Mouse (Mus musculus): ENCODE results near the gene Mgea5. TPM values are rescaled to one million over a fixed set of nuclear protein-coding genes. Genes with fewer than 3 reads are reported as not detected.
A peak's percentile ranks its signal among the peaks of the same experiment; 100 is the strongest.

Gene Mgea5
- total RNA-seq, 2 experiments from 2014 or later: 82.8 to 89.2 TPM

DNA sequence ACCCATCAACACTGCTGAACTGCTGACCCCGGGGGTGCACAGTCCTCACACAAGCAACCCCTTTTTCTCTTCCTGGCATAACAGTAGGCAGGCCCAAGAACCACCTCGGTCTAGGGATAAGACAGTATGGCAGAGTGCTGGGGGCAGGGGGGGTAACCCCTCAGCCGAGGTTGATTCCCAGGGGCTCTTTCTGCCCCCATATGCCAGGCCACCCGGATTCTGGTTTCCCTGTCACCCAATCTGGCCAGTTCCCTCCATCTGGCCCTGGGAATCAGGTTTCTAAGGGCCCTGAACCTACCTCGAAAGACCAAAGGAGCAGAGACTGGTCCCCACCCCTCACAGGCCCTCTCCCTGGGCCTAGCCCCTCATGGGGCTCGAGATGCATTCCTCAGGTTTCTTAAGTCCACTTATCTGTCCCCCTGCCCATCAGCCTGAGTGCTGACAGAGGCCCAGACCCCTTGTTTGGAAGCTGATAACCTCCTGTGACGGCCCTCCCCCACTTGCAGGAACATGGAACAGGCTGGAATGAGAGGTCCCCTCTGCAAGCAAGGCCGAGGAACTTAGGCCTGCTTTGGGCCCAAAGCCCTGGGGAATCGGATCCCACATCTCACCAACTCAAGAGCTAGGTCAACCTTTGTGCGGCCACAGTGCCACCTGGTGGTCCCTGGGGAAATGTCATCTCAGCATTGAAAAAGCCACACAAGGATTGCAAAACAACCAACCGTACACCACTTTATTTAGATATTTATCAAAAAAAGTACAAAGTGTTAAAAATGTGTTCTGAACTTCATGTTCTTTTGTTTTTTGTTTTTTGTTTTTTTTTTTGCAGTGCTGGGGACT, 36.4 kb downstream of the Mgea5 start:
- peak; percentile 90 for DNase-seq

DNA sequence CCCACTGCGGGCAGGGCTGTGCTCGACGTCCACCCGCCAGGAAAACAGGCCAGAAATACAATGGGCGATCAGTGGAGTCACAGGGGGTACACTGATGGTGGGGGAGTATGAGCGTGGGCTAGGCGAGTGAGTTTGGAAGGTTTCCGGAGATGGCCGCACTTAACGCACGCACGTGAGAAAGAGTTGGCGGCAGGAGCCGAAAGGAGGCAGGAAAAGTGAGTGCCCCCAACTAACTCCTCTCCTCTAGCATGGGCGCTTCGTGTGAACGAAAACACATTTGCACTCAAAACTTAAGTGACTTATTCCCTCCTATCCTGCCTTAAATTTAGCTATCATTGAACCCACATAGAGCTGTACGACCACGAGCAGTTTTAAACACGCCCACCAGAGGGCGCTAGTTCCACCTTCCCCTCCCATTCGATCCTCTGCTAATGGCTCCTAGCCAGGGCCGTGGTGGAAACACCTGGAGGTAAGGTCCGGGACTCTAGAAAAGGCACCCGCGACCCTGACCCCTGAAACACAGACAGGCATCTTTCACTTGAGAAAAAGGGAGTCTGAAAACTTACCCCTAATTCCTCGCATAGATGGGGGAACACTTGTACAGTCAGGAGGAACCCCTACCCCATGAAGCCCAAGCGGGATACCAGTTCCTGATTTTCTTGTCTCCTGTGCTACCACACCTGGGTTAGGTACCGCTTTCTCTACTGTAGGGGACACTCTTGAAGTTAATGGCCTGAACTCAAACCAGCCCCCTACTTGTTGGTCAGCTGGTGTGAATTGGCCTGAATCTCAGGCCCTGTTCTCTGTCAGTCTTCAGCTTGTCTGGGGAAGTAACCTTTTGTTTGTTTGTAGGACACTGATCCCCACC, 37.2 kb downstream of the Mgea5 start:
- peak; percentile 84 for DNase-seq

DNA sequence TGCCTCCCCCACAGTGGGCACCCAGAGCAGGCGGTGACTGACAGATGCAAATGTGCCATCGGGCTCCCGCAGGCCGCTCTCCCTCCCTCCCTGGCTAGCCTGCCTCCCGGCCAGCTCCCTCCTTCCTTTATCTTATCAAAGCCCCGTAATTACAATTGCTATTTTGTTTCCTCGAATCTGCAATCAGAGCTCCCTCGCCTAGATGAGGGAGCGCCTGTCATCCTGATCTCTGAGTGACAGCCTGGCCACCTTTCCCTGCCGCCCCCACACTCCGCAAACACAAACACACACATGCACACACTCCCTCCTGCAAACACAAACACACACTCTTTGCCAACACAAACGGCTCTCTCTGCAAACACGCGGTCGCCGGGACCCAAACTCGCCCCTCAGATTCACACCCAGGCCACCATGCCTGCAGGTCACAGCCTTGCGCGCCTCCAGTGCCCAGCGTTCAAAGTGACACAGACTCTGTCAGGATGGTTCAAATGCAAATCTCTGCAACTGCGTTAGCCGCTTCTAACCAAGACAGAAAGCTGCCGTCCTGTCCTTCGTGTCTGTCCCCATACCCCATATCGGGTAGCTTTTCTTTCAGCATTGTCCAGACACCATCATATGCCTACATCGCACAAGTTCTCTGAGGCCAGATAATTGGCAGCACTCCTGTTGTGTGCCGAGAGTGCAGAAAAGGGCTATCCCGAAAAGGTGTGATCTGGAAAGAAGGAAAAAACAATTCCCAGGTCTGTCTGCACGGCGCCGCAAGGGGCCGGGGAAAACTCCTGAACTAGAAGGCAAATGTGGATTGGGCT, 38.1 kb downstream of the Mgea5 start:
- DNase-seq: no peak

DNA sequence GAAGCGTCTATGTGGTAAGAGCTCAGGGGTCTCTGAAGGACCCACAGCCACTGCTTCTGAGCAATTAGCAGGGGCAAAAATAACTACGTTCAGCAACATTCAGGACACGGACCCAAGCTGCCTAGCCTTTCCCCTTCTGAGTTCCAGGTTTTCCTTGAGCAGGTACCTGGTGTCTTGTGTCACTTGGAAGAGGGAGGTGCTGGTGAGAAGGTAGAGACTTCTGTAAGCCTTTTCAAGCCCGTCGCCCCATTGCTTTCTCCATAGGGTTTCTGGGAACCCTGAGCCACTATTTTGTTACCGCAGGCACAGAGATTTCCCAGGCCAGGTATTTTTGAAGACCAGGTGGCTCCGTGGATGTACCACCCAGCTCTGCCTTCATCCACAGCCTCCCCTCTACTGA, 40.0 kb downstream of the Mgea5 start:
- DNase-seq: no peak

DNA sequence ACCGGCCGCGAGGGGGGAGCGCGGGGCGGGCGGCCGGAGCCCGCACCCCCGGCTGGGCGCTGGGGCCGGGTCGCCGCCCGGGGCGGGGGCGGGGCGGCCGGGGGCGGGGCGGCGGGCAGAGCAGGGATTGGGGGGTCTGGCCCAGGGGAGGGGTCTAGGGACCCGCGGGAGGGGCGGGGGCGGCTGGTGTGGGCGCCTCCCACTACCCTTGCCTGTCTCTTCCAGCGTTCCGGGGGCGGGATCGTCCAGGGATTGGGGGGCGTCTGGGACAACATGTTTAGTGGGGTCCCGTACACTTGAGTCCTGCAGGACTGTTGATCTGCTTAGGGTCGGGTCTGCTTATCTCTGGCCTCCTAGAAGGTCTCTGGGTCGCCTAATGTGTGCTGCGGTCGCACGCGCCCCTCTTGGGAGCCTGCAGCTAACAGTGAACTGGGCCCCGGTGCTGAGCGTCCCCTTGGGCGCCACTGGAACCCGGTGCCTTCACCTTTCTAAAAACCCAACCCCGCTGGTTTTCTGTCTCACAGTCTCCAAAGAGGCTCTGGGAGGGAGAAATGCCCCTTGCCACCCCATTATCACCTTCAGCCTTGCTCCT, 40.6 kb downstream of the Mgea5 start:
- no peak for DNase-seq

DNA sequence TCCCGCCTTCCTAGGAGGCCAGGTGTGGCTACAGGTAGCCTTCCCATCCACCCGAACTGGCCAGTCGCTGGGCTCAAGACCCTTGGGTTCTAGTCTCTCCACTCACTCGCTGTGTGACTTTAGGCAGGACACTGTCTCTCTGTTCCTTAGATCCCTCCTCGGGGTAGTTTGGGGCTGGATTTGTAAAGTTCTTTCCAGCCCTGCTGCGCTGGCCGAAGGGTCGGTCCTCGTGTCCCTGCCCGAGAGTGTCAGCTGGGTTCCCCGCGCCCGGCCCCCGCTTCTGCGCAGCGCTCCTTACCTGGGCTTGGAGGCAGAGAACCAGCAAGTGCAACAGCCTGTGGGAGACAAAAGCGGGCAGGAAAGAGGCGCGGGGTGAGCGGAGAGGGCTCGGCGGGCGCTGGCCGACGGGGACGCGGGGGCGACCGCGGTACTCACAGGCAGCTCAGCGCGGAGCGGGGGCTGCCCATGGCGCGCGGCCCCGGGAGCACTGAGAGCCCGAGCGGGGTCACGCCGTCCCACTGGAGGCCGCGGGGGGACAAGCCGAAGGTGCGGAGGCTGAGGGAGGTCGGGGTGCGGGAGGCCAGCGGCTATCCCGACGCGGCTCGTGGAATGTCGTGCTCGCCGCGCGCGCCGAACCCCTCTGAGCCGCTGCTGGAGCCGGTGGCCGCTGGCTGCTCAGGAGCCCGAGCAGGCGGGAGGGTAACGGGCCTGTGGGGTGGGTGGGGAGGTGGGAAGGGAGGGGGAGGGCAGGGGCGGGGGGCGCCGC, 41.2 kb downstream of the Mgea5 start, which contains the start of gene Fgf8:
Fgf8 (minus strand) TSS at position 698 of the 766 bp plus-strand sequence.
- peak; percentile 28 for DNase-seq

DNA sequence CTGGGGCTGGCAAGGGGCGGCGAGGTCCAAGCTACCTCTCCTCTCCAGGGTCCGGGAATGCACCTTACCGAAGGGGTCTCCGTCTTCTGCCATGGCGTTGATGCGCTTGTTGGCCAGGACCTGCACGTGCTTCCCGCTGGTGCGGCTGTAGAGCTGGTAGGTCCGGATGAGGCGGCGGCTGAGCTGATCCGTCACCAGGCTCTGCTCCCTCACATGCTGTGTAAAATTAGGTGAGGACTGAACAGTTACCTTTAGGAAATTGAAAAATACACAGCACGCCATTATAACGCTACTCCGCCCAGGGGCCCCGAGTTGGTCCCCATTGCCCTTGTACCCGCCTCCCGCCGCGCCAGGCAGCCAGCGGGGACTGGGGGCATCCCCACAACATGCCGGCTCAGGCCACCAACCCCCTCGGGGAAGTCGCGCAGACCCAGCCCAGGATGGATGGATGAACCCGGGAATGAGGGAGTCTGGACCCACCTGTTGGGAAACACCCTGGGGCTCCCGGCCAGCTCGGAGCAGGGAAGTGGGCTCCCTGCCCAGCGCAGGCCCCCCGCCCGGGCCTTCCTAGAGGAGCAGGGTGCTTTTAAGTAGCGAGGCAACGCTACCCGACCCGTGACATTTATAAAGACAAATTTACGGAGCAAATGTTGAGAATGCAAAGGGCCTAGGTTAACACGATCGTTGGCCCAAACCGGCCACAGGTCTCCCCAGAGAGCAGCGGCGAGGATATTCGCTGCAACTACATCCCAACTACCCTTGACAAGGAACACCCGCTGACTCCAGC, 42.0 kb downstream of the Mgea5 start:
- DNase-seq: no peak

DNA sequence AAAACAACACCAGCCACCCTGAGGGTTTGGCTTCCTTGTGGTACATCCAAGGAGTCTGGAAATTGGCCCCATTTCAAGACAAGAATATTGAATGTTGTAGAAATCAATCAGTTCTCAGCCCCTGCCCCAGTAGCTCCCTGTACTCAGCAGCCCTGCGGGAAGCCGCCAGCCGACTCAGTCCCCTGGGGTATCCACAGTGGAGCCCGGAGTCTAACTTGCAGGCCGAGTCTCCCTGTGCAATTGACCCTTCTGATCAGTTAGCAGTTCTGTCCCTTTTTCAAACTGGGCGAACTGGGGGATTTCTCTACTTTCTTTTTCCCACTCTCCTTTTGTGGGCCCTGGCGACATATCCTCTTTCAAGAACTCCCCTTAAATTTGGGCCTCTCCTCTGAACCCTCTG, 42.8 kb downstream of the Mgea5 start:
- DNase-seq: no peak

DNA sequence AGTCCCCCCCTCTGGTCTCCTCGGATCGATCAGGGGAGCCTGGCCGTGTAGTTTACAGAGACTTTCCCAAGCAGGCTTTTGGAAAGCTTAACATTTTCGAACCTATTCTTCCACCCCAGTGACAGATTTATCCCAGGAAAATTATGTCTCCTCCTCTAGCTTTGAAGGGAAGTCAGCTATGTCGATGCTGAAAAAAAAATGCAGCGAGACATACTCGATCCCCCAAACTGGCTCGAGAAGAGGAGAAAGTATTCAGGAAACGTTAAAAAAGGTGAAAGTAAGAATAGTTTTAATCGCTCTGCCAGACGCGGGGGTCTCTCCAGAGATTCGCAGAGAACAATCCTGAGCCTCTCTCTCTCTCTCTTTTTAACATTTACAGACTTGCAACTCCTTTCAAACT, 43.4 kb downstream of the Mgea5 start:
- DNase-seq: no peak

DNA sequence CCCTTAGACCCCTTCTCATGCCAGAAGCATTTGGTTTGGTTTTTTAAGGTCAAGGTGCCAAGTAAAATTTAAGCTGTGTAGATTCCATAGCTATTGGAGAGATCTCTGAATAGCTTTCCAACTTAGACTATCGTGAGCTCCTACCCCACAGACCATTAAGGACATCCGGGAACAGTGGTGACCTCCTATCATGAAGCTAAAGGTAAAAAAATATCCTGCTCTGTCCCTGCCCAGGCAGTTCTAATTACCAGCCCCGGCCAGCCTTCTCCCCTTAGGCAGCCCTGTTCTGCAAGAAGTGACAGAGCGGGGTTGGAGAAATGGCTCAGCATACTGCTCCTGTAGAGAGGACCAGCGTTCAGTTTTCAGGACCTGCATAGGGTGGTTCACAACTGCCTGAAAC, 45.1 kb downstream of the Mgea5 start:
- DNase-seq: no peak

DNA sequence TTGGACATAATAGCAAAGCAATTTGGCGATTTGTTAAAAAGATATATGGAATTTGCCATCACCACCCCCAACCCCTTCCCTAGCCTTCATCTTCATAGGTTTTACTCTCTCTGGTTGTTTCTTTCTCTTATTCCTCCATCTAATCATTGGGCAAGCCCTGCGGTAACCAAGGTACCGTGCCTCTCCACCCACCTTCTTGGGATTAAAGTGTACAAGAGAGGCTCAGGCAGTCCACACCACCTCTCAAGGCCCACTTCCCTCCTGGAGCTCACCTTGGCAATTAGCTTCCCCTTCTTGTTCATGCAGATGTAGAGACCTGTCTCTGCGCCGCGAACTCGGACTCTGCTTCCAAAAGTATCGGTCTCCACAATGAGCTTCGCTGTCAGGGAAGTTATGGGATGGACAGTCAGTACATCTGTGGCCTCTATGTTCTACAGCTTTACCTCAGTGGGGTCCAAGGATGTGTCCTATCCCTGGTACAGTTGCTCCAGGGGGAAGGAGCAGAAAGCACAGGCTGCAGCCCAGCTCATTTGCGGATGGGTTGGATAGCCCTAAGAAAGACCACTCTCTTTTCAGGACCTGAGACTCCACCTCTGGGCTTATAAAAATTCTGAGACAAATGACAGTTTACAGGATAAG, 45.7 kb downstream of the Mgea5 start:
- no peak for DNase-seq

DNA sequence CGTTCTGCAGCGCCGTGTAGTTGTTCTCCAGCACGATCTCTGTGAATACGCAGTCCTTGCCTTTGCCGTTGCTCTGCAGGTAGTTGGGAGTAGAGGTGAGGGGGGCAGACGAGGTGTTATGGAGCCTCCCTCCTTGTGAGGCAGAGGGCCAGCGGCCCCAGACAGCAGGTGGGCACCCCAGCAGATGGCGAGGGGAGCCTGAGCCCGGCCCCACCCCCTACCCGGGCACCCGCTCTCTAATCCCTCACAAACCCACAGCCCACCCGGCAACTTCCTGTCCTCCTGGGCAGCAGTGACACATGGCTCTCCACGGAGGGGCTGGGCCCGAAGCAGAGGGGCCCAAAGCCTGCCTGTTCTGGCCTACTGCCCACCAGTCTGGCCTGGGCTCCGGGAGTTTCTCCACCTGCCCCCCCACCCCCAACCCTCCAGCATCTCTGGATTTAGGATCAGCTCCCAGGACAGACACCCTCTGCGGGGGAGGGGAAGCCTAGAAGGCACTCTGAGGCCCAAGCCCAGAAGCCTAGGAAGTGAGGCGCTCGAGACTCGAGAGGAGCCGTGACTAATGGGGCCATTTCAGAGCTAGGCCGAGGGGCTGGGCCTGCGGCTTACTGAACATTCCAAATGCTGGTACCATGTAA, 46.3 kb downstream of the Mgea5 start:
- no peak for DNase-seq

DNA sequence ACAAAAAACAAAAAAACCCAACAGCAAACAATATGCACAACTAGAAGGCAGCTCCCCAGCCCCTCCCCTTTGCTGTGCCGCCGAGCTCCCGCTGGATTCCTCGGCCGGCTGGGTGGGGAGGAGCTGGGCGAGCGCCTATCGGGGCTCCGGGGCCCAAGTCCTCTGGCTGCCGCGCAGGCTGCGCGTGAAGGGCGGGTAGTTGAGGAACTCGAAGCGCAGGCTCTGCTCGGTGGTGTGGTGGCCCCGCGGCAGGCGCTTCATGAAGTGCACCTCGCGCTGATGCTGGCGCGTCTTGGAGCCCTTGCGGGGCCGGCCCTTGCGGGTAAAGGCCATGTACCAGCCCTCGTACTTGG, 46.8 kb downstream of the Mgea5 start:
- DNase-seq: peak; percentile 71

DNA sequence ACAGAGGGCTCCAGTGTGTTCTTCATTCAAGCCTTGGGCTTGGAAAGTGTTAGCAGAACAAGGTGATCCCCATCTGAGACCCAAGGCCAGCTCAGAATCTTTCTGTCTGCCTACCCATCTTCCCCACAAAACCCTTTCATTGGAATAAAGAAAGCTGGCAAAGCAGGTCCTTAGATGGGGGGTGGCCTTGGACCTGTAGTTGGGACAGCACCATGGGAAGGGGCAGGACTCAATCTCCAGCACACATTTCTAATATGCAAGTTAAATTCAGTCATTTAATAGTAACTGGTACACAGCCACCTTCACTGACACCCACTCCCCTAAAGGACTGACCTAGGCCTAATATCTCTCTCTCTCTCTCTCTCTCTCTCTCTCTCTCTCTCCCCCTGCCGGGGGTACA, 47.4 kb downstream of the Mgea5 start:
- no peak for DNase-seq

DNA sequence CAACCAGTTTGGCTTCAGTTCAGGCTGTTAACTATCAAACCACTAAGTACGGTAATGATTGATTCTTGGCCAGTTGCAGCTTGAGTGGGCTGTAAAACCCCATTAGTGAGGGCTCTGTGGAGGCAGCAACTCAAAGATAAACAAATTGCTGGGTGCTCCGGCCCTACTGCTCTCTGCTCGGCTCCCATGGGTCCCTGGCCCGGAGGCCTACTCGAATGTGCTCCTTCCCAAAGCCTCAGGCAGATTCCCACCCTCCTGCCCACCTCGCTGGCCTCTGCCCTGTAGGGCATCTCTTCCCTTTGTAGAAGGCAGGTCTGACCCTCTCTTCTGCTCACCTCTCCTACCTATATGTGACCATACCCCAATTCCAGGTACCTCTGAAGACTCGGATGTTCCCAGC, 48.9 kb downstream of the Mgea5 start:
- DNase-seq: no peak

DNA sequence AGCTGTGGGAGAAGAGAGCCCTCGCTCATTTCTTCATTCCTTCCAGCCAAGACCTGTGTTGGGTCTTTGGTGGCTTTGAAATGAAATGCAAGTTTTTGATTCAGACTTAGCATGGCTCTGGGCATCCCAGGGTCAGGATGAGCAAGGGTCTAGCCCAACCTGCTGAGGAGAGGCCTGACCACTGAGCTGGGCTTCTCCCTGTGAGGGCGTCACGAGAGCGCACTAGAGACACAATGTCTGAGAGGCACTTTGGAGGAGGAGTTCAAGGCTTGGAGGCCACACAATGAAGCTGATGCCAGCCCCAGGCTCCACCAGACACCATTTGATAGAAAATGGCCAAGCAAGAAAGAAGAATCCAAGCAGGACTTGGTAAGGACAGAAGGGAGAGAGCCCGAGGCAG, 49.4 kb downstream of the Mgea5 start:
- DNase-seq: no peak

DNA sequence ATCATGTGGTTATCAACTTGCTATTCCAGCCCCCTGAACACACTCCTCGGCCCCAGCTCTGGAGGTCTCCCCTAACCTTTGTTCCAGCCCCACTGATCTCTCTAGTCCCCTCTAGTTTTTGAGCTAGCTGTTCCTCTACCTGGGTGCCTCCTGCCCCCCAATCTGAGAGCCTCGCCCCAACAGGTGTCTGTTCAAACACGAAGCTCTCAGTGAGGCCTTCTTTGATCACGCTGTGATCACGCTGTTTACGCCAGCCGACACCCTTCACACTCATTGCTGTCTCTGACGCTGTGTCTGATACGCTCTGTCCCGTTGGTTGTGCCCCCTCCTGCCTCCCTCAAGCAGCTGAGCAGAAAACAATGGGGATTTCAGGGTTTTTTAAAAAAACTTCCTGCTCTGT, 50.1 kb downstream of the Mgea5 start:
- no peak for DNase-seq

DNA sequence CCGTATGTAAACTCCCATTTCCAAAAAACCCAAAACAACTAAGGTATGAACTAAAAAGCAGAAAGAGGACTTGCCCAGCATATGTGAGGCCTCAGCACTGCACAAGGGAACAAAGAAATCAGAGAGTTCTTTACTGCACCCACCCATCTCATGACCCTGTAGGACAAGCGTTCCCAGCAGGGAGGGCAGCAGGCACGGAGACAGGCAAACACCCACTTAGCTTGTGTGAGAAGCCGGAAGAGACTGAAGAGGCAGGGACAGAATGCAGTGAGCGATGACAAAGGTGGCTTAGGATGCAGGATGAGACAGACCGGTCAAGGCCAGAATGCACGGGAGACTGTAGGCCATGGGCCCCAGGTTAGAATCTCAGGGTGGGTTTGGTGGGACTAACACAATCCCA, 52.0 kb downstream of the Mgea5 start:
- no peak for DNase-seq

DNA sequence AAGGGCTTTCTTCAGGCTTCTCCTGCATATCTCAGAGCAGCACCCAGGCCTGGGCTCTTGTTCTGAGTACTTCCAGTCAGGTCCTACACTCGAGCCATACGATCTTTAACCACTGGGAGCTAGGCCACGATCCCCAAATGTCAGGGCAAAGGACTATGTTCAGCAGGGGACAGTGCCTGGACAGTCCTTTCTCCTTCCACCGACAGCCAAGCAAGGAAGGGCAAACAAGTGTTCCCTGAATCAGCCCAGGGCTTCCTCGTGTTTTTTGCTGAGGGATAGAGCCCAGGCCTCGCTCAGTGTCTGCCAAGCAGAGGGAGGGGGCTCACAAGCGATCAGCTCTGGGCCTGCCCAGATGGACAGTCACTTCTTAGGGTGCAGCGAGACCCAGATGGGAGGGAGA, 53.6 kb downstream of the Mgea5 start:
- DNase-seq: no peak

DNA sequence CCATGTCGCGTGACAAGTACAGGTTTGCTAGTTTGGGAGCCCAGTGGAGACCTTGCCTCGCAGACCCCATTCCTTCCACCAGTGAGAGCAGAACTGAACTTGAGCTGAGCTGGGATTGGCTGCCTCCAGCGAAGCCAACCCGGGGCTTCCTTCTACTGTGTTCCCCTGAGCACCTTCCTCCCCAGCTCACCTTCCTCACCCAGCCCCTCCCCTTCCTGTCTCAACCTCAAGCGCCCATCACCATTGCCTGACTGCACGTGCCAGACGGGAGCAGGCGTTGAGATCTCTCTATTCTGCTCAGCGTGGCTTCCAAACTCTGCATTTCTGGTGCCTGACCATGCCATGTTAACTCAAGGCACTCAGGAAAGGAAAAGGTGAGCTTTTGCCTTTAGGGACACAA, 56.4 kb downstream of the Mgea5 start:
- no peak for DNase-seq
